14 mouse cellular contexts compared by ENCODE assay signal in genomic region chr14:48349392-48350044, GRCm38 (mm10).
DNase-seq lines count a peak whose midpoint lies in the region; ATAC-seq and TF ChIP-seq lines count a peak whose summit lies in the region.
"Had no signal": no experiment of that assay in that cellular context is flagged by ENCODE, and none has a peak within 500 bp of the region (broad histone marks: within the 10 kb centered on the region; RNA-seq: fewer than 3 reads in every experiment).

No protein-coding gene starts in this region.

- H3K9ac ChIP-seq in hindbrain, embryonic 12.5 days = no peak overlapping the region
- H3K9ac ChIP-seq in hindbrain, embryonic 11.5 days (ENCODE audit: low read depth, low read length) = no peak overlapping the region
- no peak overlapping the region for H3K9ac ChIP-seq in embryonic facial prominence, embryonic 15.5 days
- no peak overlapping the region for H3K9ac ChIP-seq in hindbrain, embryonic 16.5 days (ENCODE audit: low read depth, low read length)
- no peak overlapping the region for H3K9ac ChIP-seq in neural tube, embryonic 13.5 days
- H3K9ac ChIP-seq in liver, postnatal 0 days (replicated peaks) = no peak overlapping the region
- no peak overlapping the region for H3K9ac ChIP-seq in intestine, embryonic 15.5 days
- H3K9ac ChIP-seq: heart, embryonic 13.5 days; liver, embryonic 13.5 days had no signal

- ATAC-seq in hindbrain, embryonic 12.5 days (ENCODE audit: low FRiP score) = peak; percentile 48; the same call in 1 of the 2 replicates
- ATAC-seq in hindbrain, embryonic 11.5 days (ENCODE audit: low FRiP score) = no peak
- no peak for ATAC-seq in embryonic facial prominence, embryonic 15.5 days (ENCODE audit: insufficient number of reproducible peaks, low FRiP score, low TSS enrichment, low read depth)
- no peak for ATAC-seq in hindbrain, embryonic 16.5 days
- ATAC-seq in neural tube, embryonic 13.5 days (ENCODE audit: low read depth) = peak; percentile 72
- no peak for ATAC-seq in liver, postnatal 0 days
- ATAC-seq in intestine, embryonic 15.5 days = no peak
- ATAC-seq: Patski had no signal

- WGBS in hindbrain, embryonic 12.5 days = 55% methylated on average over 9 of the region's 9 CpGs
- WGBS in hindbrain, embryonic 11.5 days = 67% methylated on average over 9 of the region's 9 CpGs
- 32% methylated on average over 9 of the region's 9 CpGs for WGBS in embryonic facial prominence, embryonic 15.5 days
- 47% methylated on average over 9 of the region's 9 CpGs for WGBS in hindbrain, embryonic 16.5 days
- 45% methylated on average over 9 of the region's 9 CpGs for WGBS in neural tube, embryonic 13.5 days
- 79% methylated on average over 9 of the region's 9 CpGs for WGBS in liver, postnatal 0 days (ENCODE audit: insufficient replicate concordance)
- 88% methylated on average over 9 of the region's 9 CpGs for WGBS in intestine, embryonic 15.5 days

- H3K4me3 ChIP-seq in hindbrain, embryonic 12.5 days = no peak overlapping the region
- H3K4me3 ChIP-seq in hindbrain, embryonic 11.5 days (ENCODE audit: low read depth, low read length) = no peak overlapping the region
- H3K4me3 ChIP-seq in embryonic facial prominence, embryonic 15.5 days (replicated peaks) = no peak overlapping the region
- no peak overlapping the region for H3K4me3 ChIP-seq in hindbrain, embryonic 16.5 days (ENCODE audit: low read length)
- H3K4me3 ChIP-seq in neural tube, embryonic 13.5 days = no peak overlapping the region
- H3K4me3 ChIP-seq in liver, postnatal 0 days (ENCODE audit: low read depth, low read length) = no peak overlapping the region
- H3K4me3 ChIP-seq in intestine, embryonic 15.5 days (replicated peaks) = no peak overlapping the region
- H3K4me3 ChIP-seq: heart, embryonic 13.5 days; liver, embryonic 13.5 days had no signal

- H3K27ac ChIP-seq in hindbrain, embryonic 12.5 days = no peak overlapping the region
- H3K27ac ChIP-seq in hindbrain, embryonic 11.5 days (ENCODE audit: low read depth, low read length) = no peak overlapping the region
- H3K27ac ChIP-seq in embryonic facial prominence, embryonic 15.5 days (replicated peaks) = no peak overlapping the region
- H3K27ac ChIP-seq in hindbrain, embryonic 16.5 days (ENCODE audit: low read depth, low read length) = no peak overlapping the region
- H3K27ac ChIP-seq in neural tube, embryonic 13.5 days (replicated peaks) = no peak overlapping the region
- H3K27ac ChIP-seq in liver, postnatal 0 days (ENCODE audit: low read depth) = no peak overlapping the region
- no peak overlapping the region for H3K27ac ChIP-seq in intestine, embryonic 15.5 days
- H3K27ac ChIP-seq: heart, embryonic 13.5 days; liver, embryonic 13.5 days had no signal

- no peak for TF ChIP-seq CTCF in liver, postnatal 0 days (IDR thresholded peaks at IDR 0.05; ENCODE audit: low read depth)

- H3K4me2 ChIP-seq in hindbrain, embryonic 12.5 days (replicated peaks) = 0 out of 2 replicates have a peak overlapping the region, but pooled peaks have one; percentile 6
- no peak overlapping the region for H3K4me2 ChIP-seq in hindbrain, embryonic 11.5 days (replicated peaks; ENCODE audit: low read depth, low read length)
- 0 out of 2 replicates have a peak overlapping the region, but pooled peaks have one; percentile 24 for H3K4me2 ChIP-seq in embryonic facial prominence, embryonic 15.5 days (replicated peaks)
- peak overlapping the region; percentile 20 for H3K4me2 ChIP-seq in hindbrain, embryonic 16.5 days (ENCODE audit: low read length)
- no peak overlapping the region for H3K4me2 ChIP-seq in neural tube, embryonic 13.5 days
- no peak overlapping the region for H3K4me2 ChIP-seq in liver, postnatal 0 days (ENCODE audit: low read depth, low read length)
- no peak overlapping the region for H3K4me2 ChIP-seq in intestine, embryonic 15.5 days (replicated peaks)
- H3K4me2 ChIP-seq: heart, embryonic 13.5 days; liver, embryonic 13.5 days had no signal

- DNase-seq in hindbrain, embryonic 11.5 days (ENCODE audit: low spot score) = no peak
- DNase-seq in liver, postnatal 0 days = no peak
- no peak for DNase-seq in adrenal gland, adult 8-10 months
- DNase-seq: cerebellum, adult 2 months; liver, embryonic 13.5 days; lung, postnatal 36 days; thymus, postnatal 14 days had no signal

- peaks cover 6% of the 10 kb centered on the region; the same call in 1 of the 2 replicates for H3K4me1 ChIP-seq in hindbrain, embryonic 12.5 days
- 0 out of 2 replicates have a peak, but pooled peaks cover 2% of the 10 kb centered on the region for H3K4me1 ChIP-seq in hindbrain, embryonic 11.5 days (replicated peaks; ENCODE audit: control insufficient read depth, insufficient read depth, low read length)
- H3K4me1 ChIP-seq in embryonic facial prominence, embryonic 15.5 days = peaks cover 6% of the 10 kb centered on the region; the same call in 1 of the 2 replicates
- peaks cover 3% of the 10 kb centered on the region for H3K4me1 ChIP-seq in hindbrain, embryonic 16.5 days (ENCODE audit: control insufficient read depth, insufficient read depth, low read depth, low read length)
- peaks cover 7% of the 10 kb centered on the region; the same call in 1 of the 2 replicates for H3K4me1 ChIP-seq in neural tube, embryonic 13.5 days (replicated peaks)
- no peaks in the 10 kb centered on the region for H3K4me1 ChIP-seq in liver, postnatal 0 days (ENCODE audit: insufficient read depth)
- H3K4me1 ChIP-seq in intestine, embryonic 15.5 days (replicated peaks) = no peaks in the 10 kb centered on the region
- H3K4me1 ChIP-seq: heart, embryonic 13.5 days; liver, embryonic 13.5 days had no signal

- no peaks in the 10 kb centered on the region for H3K9me3 ChIP-seq in hindbrain, embryonic 12.5 days (replicated peaks)
- H3K9me3 ChIP-seq in hindbrain, embryonic 11.5 days (ENCODE audit: control insufficient read depth, low read length) = no peaks in the 10 kb centered on the region
- H3K9me3 ChIP-seq in embryonic facial prominence, embryonic 15.5 days (replicated peaks) = no peaks in the 10 kb centered on the region
- no peaks in the 10 kb centered on the region for H3K9me3 ChIP-seq in hindbrain, embryonic 16.5 days (ENCODE audit: control insufficient read depth, low read length)
- no peaks in the 10 kb centered on the region for H3K9me3 ChIP-seq in neural tube, embryonic 13.5 days
- no peaks in the 10 kb centered on the region for H3K9me3 ChIP-seq in liver, postnatal 0 days (ENCODE audit: low read length)
- no peaks in the 10 kb centered on the region for H3K9me3 ChIP-seq in intestine, embryonic 15.5 days
- H3K9me3 ChIP-seq: heart, embryonic 13.5 days; liver, embryonic 13.5 days had no signal

- H3K27me3 ChIP-seq in hindbrain, embryonic 12.5 days = no peaks in the 10 kb centered on the region
- H3K27me3 ChIP-seq in hindbrain, embryonic 11.5 days (ENCODE audit: control insufficient read depth, insufficient read depth, low read length) = no peaks in the 10 kb centered on the region
- H3K27me3 ChIP-seq in embryonic facial prominence, embryonic 15.5 days = peaks cover 6% of the 10 kb centered on the region; the same call in 1 of the 2 replicates
- H3K27me3 ChIP-seq in hindbrain, embryonic 16.5 days (replicated peaks; ENCODE audit: control insufficient read depth, insufficient read depth, low read length) = no peaks in the 10 kb centered on the region
- H3K27me3 ChIP-seq in neural tube, embryonic 13.5 days = no peaks in the 10 kb centered on the region
- no peaks in the 10 kb centered on the region for H3K27me3 ChIP-seq in liver, postnatal 0 days (ENCODE audit: insufficient read depth, low read length)
- no peaks in the 10 kb centered on the region for H3K27me3 ChIP-seq in intestine, embryonic 15.5 days (replicated peaks)
- H3K27me3 ChIP-seq: liver, embryonic 13.5 days had no signal

- H3K36me3 ChIP-seq in hindbrain, embryonic 12.5 days = no peaks in the 10 kb centered on the region
- no peaks in the 10 kb centered on the region for H3K36me3 ChIP-seq in hindbrain, embryonic 11.5 days (ENCODE audit: control insufficient read depth, insufficient read depth, low read length)
- no peaks in the 10 kb centered on the region for H3K36me3 ChIP-seq in embryonic facial prominence, embryonic 15.5 days
- no peaks in the 10 kb centered on the region for H3K36me3 ChIP-seq in hindbrain, embryonic 16.5 days (ENCODE audit: control insufficient read depth, insufficient read depth, low read length)
- H3K36me3 ChIP-seq in neural tube, embryonic 13.5 days = no peaks in the 10 kb centered on the region
- H3K36me3 ChIP-seq in liver, postnatal 0 days (replicated peaks; ENCODE audit: insufficient read depth, low read length) = no peaks in the 10 kb centered on the region
- H3K36me3 ChIP-seq in intestine, embryonic 15.5 days = no peaks in the 10 kb centered on the region
- H3K36me3 ChIP-seq: heart, embryonic 13.5 days; liver, embryonic 13.5 days had no signal

- no peak for TF ChIP-seq EP300 in liver, postnatal 0 days (IDR thresholded peaks at IDR 0.05; ENCODE audit: low read depth)

Comparison
In these comparisons a context has a peak if more than half of its experiments do, and no peak if none do; other contexts are left out.
1. ATAC-seq: peak in hindbrain, embryonic 12.5 days (single experiment) and neural tube, embryonic 13.5 days (single experiment); none in hindbrain, embryonic 11.5 days (single experiment), embryonic facial prominence, embryonic 15.5 days (single experiment), hindbrain, embryonic 16.5 days (single experiment), liver, postnatal 0 days (single experiment) and intestine, embryonic 15.5 days (single experiment).
2. H3K4me2 ChIP-seq: peak in hindbrain, embryonic 12.5 days (single experiment), embryonic facial prominence, embryonic 15.5 days (single experiment) and hindbrain, embryonic 16.5 days (single experiment); none in hindbrain, embryonic 11.5 days (single experiment), neural tube, embryonic 13.5 days (single experiment), liver, postnatal 0 days (single experiment) and intestine, embryonic 15.5 days (single experiment).